Mouse (Mus musculus): ENCODE data around the gene Olfr93. TPM values are rescaled to one million over a fixed set of nuclear protein-coding genes. Genes with fewer than 3 reads are reported as not detected.

Gene Olfr93
- total RNA-seq (2017) = not detected in 2 replicates

- no peak for ATAC-seq (replicated peaks; ENCODE audit: low read depth, poor library complexity, severe bottlenecking)
Measured at GRCm38 (mm10) chr17:37161394-37161793, at the start of gene Olfr93. TSS of gene Olfr93 (minus strand) at chr17:37161494.

- ATAC-seq (replicated peaks; ENCODE audit: low read depth, poor library complexity, severe bottlenecking) = no peak
Measured at GRCm38 (mm10) chr17:37203917-37204236, 42.6 kb upstream of the Olfr93 start.

- ATAC-seq (replicated peaks; ENCODE audit: low read depth, poor library complexity, severe bottlenecking) = peak; percentile 100
Measured at GRCm38 (mm10) chr17:37203206-37203916, 42.1 kb upstream of the Olfr93 start.

GRCm38 (mm10) chr17:37200894-37201293, 39.6 kb upstream of the Olfr93 start, which contains the start of gene Olfr94:
TSS of gene Olfr94 (minus strand) at chr17:37200994.
- ATAC-seq (replicated peaks; ENCODE audit: low read depth, poor library complexity, severe bottlenecking) = no peak

GRCm38 (mm10) chr17:37196845-37197724, 35.8 kb upstream of the Olfr93 start:
- ATAC-seq (replicated peaks; ENCODE audit: low read depth, poor library complexity, severe bottlenecking) = peak; percentile 58

- no peak for ATAC-seq (replicated peaks; ENCODE audit: low read depth, poor library complexity, severe bottlenecking)
Measured at GRCm38 (mm10) chr17:37194782-37195181, 33.5 kb upstream of the Olfr93 start.

GRCm38 (mm10) chr17:37193656-37194055, 32.4 kb upstream of the Olfr93 start, which contains the start of gene Ubd:
TSS of gene Ubd (plus strand) at chr17:37193892.
- no peak for ATAC-seq (replicated peaks; ENCODE audit: low read depth, poor library complexity, severe bottlenecking)

GRCm38 (mm10) chr17:37193032-37193431, 31.7 kb upstream of the Olfr93 start:
- ATAC-seq (replicated peaks; ENCODE audit: low read depth, poor library complexity, severe bottlenecking) = no peak

GRCm38 (mm10) chr17:37190711-37191110, 29.4 kb upstream of the Olfr93 start:
- ATAC-seq (replicated peaks; ENCODE audit: low read depth, poor library complexity, severe bottlenecking) = no peak

GRCm38 (mm10) chr17:37185474-37185873, 24.2 kb upstream of the Olfr93 start:
- ATAC-seq (replicated peaks; ENCODE audit: low read depth, poor library complexity, severe bottlenecking) = no peak

- 0 out of 2 replicates have a peak, but pooled peaks have one; percentile 25 for ATAC-seq (replicated peaks; ENCODE audit: low read depth, poor library complexity, severe bottlenecking)
Measured at GRCm38 (mm10) chr17:37131366-37131765, 29.9 kb downstream of the Olfr93 start.

GRCm38 (mm10) chr17:37119988-37120387, 41.3 kb downstream of the Olfr93 start, which contains the start of gene Olfr92:
TSS of gene Olfr92 (minus strand) at chr17:37120088.
- ATAC-seq (replicated peaks; ENCODE audit: low read depth, poor library complexity, severe bottlenecking) = no peak

GRCm38 (mm10) chr17:37098178-37098577, 63.1 kb downstream of the Olfr93 start, which contains the start of gene Olfr91:
TSS of gene Olfr91 (minus strand) at chr17:37098278.
- ATAC-seq (replicated peaks; ENCODE audit: low read depth, poor library complexity, severe bottlenecking) = no peak

- no peak for ATAC-seq (replicated peaks; ENCODE audit: low read depth, poor library complexity, severe bottlenecking)
Measured at GRCm38 (mm10) chr17:37093289-37093688, 68.0 kb downstream of the Olfr93 start.

- peak; percentile 84 for ATAC-seq (replicated peaks; ENCODE audit: low read depth, poor library complexity, severe bottlenecking)
Measured at GRCm38 (mm10) chr17:37092198-37092597, 69.1 kb downstream of the Olfr93 start.

Other genes starting within 250 kb of the Olfr93 start
- 0.05 TPM in 1 of 2 replicates, not detected in the other for gene Rnf39, start 218.6 kb downstream of the Olfr93 start, total RNA-seq (2017)
- gene Ppp1r11, start 209.8 kb downstream of the Olfr93 start, total RNA-seq (2017) = 41.4 and 79.0 TPM in 2 replicates
- 35.6 and 37.3 TPM in 2 replicates for gene Znrd1, start 202.9 kb downstream of the Olfr93 start, total RNA-seq (2017)
- gene Znrd1as, start 202.9 kb downstream of the Olfr93 start, total RNA-seq (2017) = 7.8 and 9.0 TPM in 2 replicates
- gene 2410137M14Rik, start 180.3 kb downstream of the Olfr93 start, total RNA-seq (2017) = not detected in 2 replicates
- not detected in 2 replicates for gene H2-M5, start 172.0 kb downstream of the Olfr93 start, total RNA-seq (2017)
- 1.1 and 2.9 TPM in 2 replicates for gene Zfp57, start 160.3 kb downstream of the Olfr93 start, total RNA-seq (2017)
- not detected in 2 replicates for gene Mog, start 138.1 kb downstream of the Olfr93 start, total RNA-seq (2017)
- gene Gabbr1, start 115.5 kb downstream of the Olfr93 start, total RNA-seq (2017) = 1.3 and 3.5 TPM in 2 replicates
- gene Olfr90, start 73.0 kb downstream of the Olfr93 start, total RNA-seq (2017) = not detected in 2 replicates
- gene Olfr91, start 63.2 kb downstream of the Olfr93 start, total RNA-seq (2017) = not detected in 2 replicates
- gene Olfr92, start 41.4 kb downstream of the Olfr93 start, total RNA-seq (2017) = not detected in 2 replicates
- gene Ubd, start 32.4 kb upstream of the Olfr93 start, total RNA-seq (2017) = 0.24 TPM in 1 of 2 replicates, not detected in the other
- gene Olfr94, start 39.5 kb upstream of the Olfr93 start, total RNA-seq (2017) = not detected in 2 replicates
- not detected in 2 replicates for gene Olfr95, start 51.6 kb upstream of the Olfr93 start, total RNA-seq (2017)
- not detected in 2 replicates for gene Olfr96, start 58.7 kb upstream of the Olfr93 start, total RNA-seq (2017)
- not detected in 2 replicates for gene Olfr97, start 75.8 kb upstream of the Olfr93 start, total RNA-seq (2017)
- not detected in 2 replicates for gene Olfr98, start 102.3 kb upstream of the Olfr93 start, total RNA-seq (2017)
- 20.5 and 23.4 TPM in 2 replicates for gene H2-M3, start 108.7 kb upstream of the Olfr93 start, total RNA-seq (2017)
- 1.8 TPM in 1 of 2 replicates, not detected in the other for gene Olfr99, start 122.0 kb upstream of the Olfr93 start, total RNA-seq (2017)
- not detected in 2 replicates for gene Olfr101, start 142.8 kb upstream of the Olfr93 start, total RNA-seq (2017)
- gene Olfr102, start 155.6 kb upstream of the Olfr93 start, total RNA-seq (2017) = not detected in 2 replicates
- not detected in 2 replicates for gene Olfr103, start 178.2 kb upstream of the Olfr93 start, total RNA-seq (2017)
- gene Olfr104-ps, start 198.1 kb upstream of the Olfr93 start, total RNA-seq (2017) = not detected in 2 replicates
- not detected in 2 replicates for gene Olfr105-ps, start 217.5 kb upstream of the Olfr93 start, total RNA-seq (2017)
- gene Olfr106-ps, start 228.9 kb upstream of the Olfr93 start, total RNA-seq (2017) = not detected in 2 replicates
- gene Olfr107, start 237.7 kb upstream of the Olfr93 start, total RNA-seq (2017) = not detected in 2 replicates

Data from common myeloid progenitor, adult 5-6 weeks (primary cell).